Mouse (Mus musculus): Measurements from ENCODE around the gene Usp19.
A peak's percentile ranks its signal among the peaks of the same experiment; 100 is the strongest.

The Usp19 gene

DNA sequence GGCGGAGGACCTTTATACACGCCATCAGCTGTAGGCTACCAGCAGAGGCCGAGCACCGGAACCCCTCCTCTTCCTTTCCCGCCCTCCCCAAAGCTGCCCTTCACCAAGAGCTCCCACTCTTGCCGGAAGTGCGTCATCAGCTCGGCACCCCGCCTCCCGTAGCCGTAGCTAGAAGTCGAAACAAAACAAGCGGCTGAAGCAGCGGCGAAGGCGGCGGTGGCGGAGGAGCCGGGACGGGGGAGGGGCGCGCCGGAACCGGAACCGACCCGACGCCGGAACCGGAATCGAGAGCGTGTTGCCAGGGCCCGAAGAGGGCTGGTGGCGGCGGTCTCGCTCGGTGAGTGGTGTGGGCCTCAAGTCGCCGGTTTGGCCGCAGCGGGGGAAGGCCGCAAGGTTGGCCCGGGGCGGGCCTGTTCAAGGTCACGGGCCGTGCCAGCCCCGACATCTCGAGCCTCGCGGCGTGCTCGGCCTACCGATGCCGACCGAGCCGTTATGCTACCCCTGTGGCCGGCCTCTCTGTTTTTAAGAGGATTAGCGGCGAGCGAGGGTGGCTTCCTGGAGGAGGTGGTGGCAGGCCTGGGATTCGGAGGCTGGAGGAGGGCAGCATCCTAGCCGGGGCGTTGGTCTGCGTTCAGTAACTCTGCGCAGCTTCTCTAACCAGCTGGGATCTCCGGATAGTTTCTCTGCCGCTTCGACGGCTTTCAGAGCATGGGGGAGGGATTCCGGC, at the start of gene Usp19:
Usp19 (plus strand) TSS at position 44 of the 727 bp plus-strand sequence.
- DNase-seq (ENCODE audit: low read depth, low spot score), result peak; percentile 98

DNA sequence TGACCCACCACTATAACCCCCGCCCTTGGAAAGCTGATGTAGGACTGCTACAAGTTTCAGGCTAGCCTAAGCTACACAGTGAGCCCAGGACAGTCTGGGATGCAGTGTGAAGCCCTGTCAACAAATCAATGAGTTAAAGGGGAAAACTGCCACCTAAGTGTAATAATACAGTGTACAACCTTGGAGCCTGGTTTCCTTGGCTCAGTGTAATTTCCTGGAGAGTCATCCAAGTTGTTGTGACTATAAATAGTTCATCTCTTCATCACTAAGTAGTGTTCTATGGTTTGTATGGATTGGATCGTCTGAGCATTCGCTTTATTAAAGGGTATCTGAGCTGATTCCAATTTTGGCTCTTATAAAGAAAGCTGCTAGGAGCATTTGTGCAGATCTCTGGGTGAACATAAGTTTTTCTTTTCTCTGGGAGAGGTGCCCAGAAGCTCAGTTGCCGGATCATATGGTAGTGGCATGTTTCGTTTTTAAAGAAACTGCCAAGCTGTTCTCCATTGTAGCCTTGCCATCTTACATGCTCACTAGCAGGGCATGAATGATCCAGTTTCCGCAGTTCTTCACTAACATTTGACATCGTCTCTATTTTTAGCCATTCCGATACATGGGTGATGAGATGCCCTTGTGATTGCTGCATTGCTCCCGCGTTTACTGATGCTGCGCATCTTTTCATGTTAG, 49.0 kb upstream of the Usp19 start:
- DNase-seq (ENCODE audit: low read depth, low spot score), result no peak

DNA sequence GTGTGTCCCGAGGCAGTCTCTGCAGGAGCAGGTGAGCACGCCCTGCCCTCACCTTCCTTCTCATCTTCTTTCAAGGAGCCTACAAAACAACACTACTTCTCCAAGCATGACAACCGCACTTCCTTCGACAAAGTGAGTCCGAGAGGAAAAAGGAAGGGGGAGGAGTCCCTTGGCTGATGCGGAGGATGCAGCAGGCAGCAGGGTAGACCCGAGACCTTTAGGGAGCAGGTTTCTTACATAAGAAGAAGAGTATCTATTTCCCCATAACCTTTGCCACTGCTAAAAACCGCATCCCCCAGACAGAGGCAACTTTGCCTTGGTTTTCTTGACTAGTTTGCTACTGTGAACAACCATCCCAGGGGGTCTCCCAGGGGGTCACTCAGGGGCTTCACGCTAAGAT, 45.3 kb upstream of the Usp19 start:
- peak; percentile 35 for DNase-seq (ENCODE audit: low read depth, low spot score)

DNA sequence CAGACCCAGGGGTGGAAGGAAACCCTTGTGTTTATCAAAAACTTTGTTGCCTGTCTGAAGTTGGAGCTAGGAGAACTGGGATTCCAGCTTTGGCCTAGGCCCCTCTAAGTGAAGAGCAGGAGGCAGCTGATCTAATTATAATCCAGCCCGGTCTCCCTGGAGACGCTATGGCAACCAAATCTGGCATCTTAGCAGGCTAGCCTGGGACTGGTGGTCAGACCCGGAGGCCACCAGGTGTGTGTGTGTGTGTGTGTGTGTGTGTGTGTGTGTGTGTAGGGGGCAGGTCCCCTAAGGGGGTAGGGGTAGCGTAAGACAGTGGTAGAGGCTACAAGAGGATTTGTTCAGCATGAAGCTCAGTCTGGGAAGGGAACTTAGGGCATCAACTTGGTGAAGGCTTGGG, 40.5 kb upstream of the Usp19 start:
- DNase-seq (ENCODE audit: low read depth, low spot score), result no peak

DNA sequence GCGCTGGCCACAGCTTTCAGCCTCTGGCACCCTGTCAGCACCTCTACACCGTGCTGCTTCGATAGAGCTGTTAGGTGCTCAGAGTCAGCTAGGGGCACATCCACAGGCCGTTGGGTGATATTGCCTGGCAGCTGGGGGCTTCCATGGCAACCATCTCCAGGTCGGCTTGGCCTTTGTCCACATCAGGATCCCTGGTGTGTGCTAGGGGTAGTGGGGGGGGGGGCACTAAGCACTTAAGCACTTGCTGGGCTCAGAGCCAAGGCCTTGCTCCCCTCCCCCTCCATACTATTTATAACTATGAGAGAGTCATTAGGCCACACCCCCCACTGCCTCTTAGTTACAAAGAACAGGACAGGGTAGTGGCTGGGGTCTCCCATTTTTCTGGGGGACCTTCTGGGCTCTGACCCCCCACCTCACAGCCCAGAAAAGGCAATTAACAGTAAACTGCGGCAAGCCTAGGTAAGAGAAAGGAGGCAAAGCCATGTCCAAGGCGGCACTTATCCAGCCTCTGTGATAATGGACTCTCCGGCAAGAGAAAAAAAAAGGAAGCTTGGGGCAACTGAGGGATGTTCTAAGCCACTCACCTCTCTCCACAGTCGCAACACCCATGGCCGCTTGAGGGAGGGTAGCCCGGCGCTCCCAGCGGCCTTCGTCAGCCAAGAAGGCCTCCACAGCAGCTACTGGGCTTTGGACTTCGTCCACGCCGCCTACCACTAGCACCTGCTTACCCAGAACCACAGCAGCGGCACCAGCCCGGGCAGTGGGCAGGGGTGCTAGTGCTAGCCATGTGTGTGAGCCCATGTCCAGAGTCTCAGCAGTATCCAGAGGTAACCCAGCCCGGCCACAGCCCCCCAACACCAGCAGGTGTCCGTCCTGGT, 39.9 kb upstream of the Usp19 start:
- DNase-seq (ENCODE audit: low read depth, low spot score), result no peak

DNA sequence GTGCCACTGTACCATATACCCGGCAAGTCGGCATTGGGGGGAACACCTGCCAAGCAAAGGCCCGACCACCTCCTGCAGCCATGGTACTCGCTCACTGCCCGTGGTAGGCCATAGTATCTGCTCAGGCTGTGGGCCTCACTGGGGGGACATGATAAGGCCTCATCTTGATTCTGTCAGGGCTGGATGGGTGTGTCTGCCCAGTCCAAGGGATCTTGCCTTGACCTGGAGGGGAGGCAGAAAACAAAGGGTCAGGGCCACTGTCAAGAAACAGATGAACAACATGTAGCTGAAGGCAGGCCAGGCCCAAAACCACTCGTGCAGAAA, 39.3 kb upstream of the Usp19 start:
- no peak for DNase-seq (ENCODE audit: low read depth, low spot score)

DNA sequence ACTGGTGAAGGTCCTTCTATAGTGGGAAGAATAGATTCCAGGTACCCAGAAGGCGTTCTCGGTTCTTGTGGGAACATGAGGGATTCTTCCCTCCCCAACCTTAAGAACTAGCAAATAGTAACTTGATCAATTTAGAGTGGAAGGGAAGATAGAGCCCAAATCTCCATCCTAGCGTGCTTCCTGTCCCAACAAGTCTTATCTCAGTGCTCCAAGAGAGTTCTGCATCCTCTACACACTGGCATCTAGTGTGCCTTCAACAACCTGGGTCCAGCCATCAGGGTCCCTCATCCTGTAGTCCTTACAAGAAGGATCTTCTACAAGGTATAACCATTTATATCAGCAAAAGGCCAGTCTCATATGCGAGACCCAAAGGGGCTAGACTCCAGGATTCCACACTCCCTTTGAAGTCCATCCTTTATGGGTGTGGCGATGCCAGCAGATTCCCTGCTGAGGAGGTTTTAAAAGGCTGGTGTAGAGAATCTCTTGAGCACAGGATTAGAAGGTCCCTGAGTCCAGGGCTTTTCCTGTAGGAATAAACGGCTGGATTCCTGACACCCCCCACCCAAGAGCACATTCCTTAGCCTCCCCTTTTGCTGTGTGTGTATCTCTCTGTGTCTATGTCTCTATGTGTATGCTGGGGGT, 38.8 kb upstream of the Usp19 start:
- DNase-seq (ENCODE audit: low read depth, low spot score), result no peak

DNA sequence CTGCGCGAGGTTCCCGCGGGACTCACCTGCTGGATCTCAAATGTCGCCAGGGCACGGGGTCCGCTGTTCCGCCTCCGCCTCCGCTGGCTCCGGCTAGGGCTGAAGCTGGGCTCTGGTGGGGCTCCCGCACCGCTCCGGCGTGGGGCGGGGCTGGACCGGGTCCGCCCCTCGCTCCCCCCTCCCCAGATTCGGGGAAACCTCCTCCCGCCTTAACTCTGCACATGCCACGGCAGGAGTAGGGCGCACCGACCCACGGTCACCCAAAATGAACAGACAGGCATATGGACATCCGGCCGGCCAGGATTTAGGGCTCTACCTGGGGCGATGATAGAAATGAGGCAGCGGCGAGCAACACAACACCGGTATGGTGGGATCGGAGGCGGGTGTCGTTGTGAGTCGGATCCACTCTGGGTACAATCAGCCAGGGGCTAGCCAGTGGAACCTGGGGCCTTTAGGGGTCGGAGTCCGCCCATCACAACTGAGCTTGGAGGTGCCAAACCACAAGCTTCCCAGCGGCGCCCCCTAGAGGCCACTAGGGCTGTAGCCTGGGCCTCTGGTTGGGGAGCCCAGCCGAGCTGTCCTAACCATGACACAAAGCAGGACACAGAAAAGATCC, 38.0 kb upstream of the Usp19 start:
- DNase-seq (ENCODE audit: low read depth, low spot score), result peak; percentile 90

DNA sequence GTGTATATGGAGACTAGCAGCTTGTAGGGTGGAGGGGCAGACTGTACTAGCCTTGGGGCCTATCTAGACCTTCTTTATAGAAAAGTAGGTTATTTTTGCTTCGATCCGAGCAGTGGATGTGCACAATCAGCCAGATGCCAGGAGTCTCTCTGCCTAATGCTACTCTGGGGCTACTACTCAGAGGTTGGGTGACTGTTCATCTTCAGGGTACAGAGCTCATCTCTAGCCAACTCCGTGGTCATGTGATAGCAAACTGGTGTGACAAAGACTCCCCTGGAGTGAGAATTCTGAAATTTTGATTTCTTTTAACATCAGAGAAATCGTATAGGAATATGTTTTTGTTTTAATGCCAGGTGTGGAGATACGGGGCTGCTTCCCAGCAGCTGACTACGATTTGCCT, 37.5 kb upstream of the Usp19 start:
- DNase-seq (ENCODE audit: low read depth, low spot score), result no peak

DNA sequence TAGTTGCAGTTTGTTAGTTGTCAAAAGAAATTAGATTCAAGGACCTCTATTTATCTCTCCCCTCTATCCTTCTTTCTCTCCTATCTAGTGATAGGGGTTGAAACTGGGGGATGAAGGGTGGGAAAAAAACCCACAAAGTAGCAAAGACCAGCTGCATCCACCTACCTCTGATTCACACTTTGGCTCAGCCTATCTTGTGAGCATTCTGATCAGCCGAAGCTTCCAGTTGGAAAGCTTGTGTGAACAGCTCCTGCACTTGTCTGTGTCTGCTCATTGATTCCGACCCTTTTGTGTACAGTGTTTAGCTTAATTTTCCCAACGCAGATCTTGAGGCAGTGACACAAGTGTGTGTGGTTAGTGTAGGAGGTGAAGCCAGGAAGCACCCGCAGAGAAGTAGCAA, 36.9 kb upstream of the Usp19 start:
- no peak for DNase-seq (ENCODE audit: low read depth, low spot score)

DNA sequence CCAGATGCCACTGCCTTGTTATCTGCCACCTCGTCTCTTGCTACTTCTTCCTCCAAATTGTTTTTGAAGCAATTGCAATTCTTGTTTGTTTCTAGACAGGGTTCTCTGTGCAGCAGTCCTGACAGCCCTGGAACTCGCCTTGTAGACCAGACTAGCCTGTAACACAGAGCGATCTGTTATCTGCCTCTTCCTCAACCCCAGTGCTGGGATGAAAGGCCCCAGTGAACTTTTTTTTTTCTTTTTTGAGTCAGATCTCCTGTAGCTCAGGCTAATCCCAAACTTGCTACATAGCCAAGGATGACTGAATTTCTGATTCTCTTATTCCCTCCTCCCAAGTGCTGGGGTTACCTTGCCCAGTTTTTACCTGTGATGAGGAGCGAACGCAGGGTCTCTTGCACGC, 36.0 kb upstream of the Usp19 start:
- DNase-seq (ENCODE audit: low read depth, low spot score), result no peak

DNA sequence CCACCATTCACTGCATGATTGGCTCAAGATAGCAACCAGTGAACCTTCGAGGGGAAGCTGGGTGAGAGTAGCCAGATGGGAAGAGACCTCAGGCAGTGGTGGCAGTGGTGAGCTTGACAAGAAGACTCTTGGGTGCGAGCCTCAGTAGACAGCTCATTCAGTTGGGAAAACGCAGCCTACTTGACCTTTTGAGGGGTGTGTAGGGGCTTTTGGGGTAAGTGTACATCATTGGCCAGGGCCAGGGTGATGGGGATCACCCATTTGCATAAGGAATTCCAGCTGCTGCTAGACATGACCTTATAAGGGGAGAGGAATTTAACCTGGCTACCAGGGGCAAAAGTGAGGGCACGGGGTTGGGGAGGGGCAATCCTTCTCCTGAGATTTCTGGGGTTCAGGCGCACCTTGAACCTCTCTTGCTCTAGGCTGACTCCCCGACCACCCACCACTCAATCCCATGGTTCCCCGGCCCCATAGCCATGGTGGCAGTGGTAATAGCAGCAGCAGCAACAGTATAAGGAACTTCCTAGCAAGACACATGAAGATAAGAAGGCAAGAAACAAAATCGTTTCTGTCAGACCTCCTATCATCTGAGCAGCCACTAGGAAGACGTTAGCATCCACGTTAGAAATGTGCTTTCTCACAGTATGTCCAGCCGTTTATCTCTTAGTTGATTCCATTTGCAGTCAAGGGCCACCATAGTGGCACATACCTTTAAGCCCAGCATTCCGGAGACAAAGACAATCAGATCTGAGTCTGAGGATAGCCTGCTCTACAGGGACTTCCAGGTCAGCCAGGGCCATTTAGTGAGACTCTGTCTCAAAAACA, 34.4 kb upstream of the Usp19 start:
- no peak for DNase-seq (ENCODE audit: low read depth, low spot score)

DNA sequence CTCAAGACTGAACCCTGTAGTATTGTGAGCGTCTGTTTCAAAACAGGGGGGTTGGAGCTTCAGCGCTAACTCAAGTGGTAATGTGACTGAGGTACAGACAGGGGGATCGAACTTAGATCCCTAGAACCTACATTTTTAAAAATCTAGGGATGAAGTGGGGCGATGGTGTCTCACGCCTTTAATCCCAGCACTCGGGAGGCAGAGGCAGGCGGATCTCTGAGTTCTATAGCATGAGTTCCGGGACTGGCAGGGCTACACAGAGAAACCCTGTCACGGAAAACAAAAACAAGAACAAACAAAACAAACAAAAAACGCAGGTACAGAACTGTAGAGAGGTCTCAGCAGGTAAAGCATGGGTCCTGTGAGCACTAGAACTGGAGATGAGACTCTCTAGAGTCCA, 33.4 kb upstream of the Usp19 start:
- no peak for DNase-seq (ENCODE audit: low read depth, low spot score)

DNA sequence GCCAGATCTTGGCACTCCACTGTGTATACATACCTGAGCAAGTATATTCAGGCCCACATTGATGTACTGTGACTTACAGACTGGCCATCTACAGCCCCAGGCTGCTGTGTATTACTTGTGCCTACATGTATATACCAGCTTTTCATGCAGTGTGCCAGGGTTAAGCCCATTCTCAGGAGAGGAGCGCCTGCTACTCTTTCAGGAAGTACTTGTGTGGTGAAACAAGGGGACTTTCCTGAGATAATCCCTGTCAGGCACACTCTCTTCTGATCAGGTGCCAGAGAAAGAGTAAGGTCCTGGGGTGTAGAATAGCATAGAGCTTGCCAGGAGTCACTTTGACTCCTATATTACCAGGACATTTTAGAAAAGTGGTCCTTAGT, 30.5 kb upstream of the Usp19 start:
- DNase-seq (ENCODE audit: low read depth, low spot score), result no peak

DNA sequence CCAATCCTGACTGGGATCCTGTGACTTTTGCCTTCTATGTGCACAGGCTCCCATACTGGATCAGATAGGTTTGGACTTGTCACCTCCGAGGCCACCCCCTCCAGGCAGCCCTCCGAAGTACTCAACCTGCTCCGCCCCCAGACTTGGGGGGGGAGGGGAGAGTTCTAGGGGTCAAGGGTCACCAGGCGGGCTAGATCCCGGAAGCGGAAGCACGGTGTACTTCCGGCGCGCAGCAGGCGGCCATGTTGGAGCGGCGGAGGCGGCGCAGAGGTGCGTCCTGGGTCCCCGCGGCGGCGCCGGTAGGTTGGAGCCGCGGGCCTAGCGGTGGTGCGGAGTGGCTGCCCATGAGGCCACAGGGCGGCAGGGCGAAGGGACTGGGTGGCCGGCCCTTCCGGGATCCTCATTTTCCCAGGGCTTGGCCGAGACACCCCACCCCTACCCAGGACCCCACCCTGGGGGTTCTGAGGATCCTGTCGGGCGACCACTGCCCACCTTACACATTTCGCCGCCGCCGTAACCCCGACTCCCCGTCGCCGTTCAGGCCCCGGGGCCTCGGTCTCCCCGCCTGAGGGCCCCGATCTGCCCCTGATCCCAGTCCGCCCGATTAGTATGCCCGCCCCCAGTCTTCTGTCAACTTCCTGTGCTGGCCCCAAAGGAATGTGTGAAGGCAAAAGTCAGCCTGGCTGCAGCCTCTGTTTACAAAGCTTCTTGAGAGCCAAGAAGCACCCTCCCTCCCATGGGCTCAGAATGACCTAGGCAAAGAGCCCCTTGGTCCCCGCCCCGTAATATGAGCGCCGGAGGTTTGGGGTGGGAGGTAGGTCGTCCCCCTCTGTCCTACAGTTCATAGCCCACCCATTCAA, 29.9 kb upstream of the Usp19 start, which contains the start of gene Ccdc71:
Ccdc71 (plus strand) TSS at position 209 of the 860 bp plus-strand sequence.
- peak; percentile 92 for DNase-seq (ENCODE audit: low read depth, low spot score)

DNA sequence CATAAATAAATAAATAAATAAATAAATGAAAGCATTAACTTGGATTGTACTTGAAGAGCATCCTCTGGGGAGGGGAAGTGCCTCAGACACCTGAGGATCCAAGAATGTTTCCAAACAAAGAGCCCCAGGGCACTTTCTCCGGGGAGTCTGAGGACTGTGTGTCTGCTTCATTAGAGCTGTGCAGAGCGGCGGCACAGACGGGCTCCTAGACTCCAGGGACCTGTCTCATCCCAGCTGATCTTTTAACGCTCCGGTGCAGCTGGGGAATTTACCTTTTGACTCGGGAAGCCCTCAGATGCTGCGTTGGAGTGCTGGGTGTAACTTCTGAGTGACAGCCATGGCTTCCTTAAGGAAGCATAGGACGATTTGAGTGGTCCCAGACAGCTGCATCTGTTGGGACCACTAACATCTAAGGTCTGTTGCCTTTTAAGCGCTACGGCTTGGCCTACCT, 29.2 kb upstream of the Usp19 start, which contains the start of gene Klhdc8b:
Klhdc8b (minus strand) TSS at position 401 of the 451 bp plus-strand sequence.
- no peak for DNase-seq (ENCODE audit: low read depth, low spot score)

DNA sequence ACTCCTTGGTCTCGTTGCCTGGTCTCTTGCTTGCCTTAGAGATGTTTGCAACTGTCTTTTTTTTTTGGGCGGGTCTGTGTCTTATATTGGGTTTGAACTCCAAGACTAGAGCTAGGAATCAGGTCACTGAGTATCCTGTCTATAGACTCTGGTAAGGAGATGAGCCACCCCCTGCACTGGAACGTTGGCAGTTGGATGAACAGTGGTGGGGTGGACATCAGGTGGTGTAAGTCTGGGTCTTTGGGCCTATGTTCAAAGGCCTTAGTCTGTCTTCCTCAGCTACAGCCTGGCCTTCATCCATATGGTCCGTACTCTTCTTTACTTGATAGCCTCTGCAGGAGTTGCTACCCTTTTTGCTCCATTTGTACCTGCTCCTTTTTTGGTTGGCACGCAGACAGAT, 28.7 kb upstream of the Usp19 start:
- no peak for DNase-seq (ENCODE audit: low read depth, low spot score)

DNA sequence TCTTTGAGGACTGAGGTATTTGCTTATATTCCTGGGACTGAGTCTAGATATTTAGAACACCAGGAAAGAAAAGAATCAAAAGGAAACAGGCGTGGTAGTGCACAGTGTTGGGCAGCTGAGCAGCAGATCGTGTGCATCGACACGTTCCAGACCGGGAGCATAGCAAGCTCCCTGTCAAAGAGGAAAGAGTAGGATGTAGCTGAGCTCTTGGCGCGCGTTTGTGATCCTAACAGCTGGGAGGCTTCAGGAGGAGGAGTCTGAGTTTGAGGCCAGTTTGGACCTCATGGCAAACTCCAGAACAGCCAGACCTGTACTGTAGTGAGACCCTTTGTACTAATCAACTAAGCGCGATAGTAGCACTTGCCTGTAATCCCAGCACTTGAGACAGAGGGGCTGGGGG, 28.2 kb upstream of the Usp19 start:
- no peak for DNase-seq (ENCODE audit: low read depth, low spot score)

DNA sequence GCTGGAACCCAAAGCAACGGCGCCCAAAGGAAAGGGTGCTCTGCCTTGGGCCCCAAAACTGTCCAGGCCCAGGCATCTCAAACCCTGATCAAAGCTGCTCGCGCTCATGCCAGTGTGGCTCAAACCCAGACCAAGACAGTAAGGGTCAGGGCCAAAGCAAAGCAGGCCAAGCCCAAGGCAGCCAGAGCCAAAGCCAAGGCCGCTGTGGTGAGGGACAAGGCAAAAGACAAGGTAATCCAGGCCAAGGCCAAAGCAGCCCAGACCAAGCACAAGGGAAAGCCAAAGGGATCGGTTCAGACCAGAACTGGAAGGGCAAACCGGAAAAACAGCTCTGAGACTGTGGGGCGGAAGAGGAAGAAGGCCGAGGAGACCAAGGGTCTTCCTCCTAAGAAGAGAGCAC, 26.7 kb upstream of the Usp19 start:
- no peak for DNase-seq (ENCODE audit: low read depth, low spot score)

DNA sequence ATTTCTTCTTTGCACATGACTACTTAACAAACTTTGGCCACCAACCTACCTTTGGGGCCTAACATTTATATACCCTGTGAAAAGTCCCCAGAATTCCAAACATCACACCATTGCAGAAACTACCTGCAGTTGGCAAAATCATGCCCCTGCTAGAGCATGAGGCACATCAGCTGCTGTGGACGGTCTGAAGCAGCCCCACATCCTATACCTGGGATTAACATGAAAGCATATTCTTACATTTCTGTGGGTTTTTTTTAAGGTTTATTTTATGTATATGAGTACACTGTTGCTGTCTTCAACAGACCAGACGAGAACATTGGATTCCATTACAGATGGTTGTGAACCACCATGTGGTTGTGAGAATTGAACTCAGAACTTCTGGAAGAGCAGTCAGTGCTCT, 24.2 kb upstream of the Usp19 start:
- no peak for DNase-seq (ENCODE audit: low read depth, low spot score)
